Mouse (Mus musculus): ENCODE measurements around the gene Olfr820. TPM values are rescaled to one million over a fixed set of nuclear protein-coding genes. Genes with fewer than 3 reads are reported as not detected.
"Not testable (repeated sequence)": the region's sequence is repeated elsewhere in the genome, so short reads cannot be mapped to it uniquely, and the experiment has no call there.

Gene Olfr820
- not detected in 2 replicates for polyA plus RNA-seq (2014; fragmentation: Nextera tagmentation; extraction: Ambion mirVana)

GRCm38 (mm10) chr10:130012321-130012720 lies at the start of gene Olfr820:
Gene Olfr820, plus strand, starts transcription at chr10:130012621.
- no peak for ATAC-seq (ENCODE audit: low read depth)
- H3K27ac ChIP-seq (ENCODE audit: low read depth, low read length): no peak within 1 kb of the TSS
- no peak within 1 kb of the TSS for H3K9ac ChIP-seq (replicated peaks; ENCODE audit: low read depth, low read length)
- no peaks in the 10 kb centered on the region for H3K27me3 ChIP-seq (ENCODE audit: control insufficient read depth, insufficient read depth, low read length)
- no peak within 1 kb of the TSS for H3K4me3 ChIP-seq (ENCODE audit: low read depth, low read length)
- H3K36me3 ChIP-seq (ENCODE audit: control insufficient read depth, insufficient read depth, low read length): no peaks in the 10 kb centered on the region
- no peaks in the 10 kb centered on the region for H3K9me3 ChIP-seq (ENCODE audit: control insufficient read depth, low read length)
- H3K4me2 ChIP-seq (ENCODE audit: low read depth, low read length): no peak within 1 kb of the TSS
- no peaks in the 10 kb centered on the region for H3K4me1 ChIP-seq (ENCODE audit: control insufficient read depth, insufficient read depth, low read length)

DNA sequence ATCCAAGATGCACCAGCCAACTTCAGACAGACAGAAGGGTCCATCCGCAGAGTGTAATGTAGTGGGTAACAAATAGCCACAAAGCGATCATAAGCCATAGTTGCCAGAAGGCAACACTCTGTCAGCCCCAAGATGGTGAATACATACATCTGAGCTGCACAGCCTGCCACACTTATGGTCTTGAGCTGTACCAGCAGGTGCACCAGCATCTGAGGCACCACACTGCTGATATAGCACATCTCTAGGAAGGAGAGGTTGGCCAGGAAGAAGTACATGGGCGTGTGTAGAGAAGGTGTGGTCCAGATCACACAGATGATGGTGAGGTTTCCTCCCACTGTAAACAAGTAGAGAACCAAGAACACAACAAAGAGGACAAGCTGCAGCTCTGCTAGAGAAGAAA lies 46.2 kb upstream of the Olfr820 start:
- H3K9me3 ChIP-seq (ENCODE audit: control insufficient read depth, low read length); H3K4me1 ChIP-seq (ENCODE audit: control insufficient read depth, insufficient read depth, low read length); H3K4me2 ChIP-seq (ENCODE audit: low read depth, low read length); H3K27ac ChIP-seq (ENCODE audit: low read depth, low read length); ATAC-seq (ENCODE audit: low read depth); H3K9ac ChIP-seq (replicated peaks; ENCODE audit: low read depth, low read length); H3K36me3 ChIP-seq (ENCODE audit: control insufficient read depth, insufficient read depth, low read length); H3K4me3 ChIP-seq (ENCODE audit: low read depth, low read length); H3K27me3 ChIP-seq (ENCODE audit: control insufficient read depth, insufficient read depth, low read length): not testable (repeated sequence)
- WGBS: 93% methylated on average over 2 of the region's 3 CpGs

- ATAC-seq (ENCODE audit: low read depth); H3K9me3 ChIP-seq (ENCODE audit: control insufficient read depth, low read length); H3K27me3 ChIP-seq (ENCODE audit: control insufficient read depth, insufficient read depth, low read length); H3K4me2 ChIP-seq (ENCODE audit: low read depth, low read length); H3K9ac ChIP-seq (replicated peaks; ENCODE audit: low read depth, low read length); H3K27ac ChIP-seq (ENCODE audit: low read depth, low read length); H3K4me3 ChIP-seq (ENCODE audit: low read depth, low read length); H3K4me1 ChIP-seq (ENCODE audit: control insufficient read depth, insufficient read depth, low read length); H3K36me3 ChIP-seq (ENCODE audit: control insufficient read depth, insufficient read depth, low read length): not testable (repeated sequence)
- WGBS: 80% methylated on average over 2 of the region's 2 CpGs
These were observed 45.3 kb upstream of the Olfr820 start, which contains the start of gene Olfr819 for GRCm38 (mm10) chr10:129967166-129967565. Gene Olfr819, minus strand, starts transcription at chr10:129967266.

DNA sequence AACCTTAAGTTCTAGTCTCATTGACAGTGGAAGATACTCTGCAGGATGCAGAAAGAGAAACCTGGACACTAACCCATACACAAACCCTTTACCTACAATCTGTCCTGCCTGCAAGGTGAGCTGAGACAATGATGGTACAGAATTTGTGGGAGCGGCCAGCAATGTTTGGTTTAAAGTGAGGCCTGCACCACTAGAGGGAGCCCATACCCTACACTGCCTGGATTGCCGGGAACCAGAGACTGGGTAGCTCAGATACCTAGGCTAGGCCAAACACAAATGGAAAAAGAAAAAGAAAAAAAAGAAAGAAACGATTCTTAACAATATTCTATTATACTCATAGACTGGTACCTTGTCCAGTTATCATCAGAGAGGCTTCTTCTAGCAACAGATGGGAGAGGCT lies 39.4 kb upstream of the Olfr820 start:
- H3K9ac ChIP-seq (replicated peaks; ENCODE audit: low read depth, low read length); H3K4me2 ChIP-seq (ENCODE audit: low read depth, low read length); ATAC-seq (ENCODE audit: low read depth); H3K4me3 ChIP-seq (ENCODE audit: low read depth, low read length); H3K36me3 ChIP-seq (ENCODE audit: control insufficient read depth, insufficient read depth, low read length); H3K27me3 ChIP-seq (ENCODE audit: control insufficient read depth, insufficient read depth, low read length); H3K27ac ChIP-seq (ENCODE audit: low read depth, low read length); H3K9me3 ChIP-seq (ENCODE audit: control insufficient read depth, low read length); H3K4me1 ChIP-seq (ENCODE audit: control insufficient read depth, insufficient read depth, low read length): not testable (repeated sequence)
- WGBS: no CpG with 5 or more reads among the region's 3 CpGs

GRCm38 (mm10) chr10:129976040-129976439 lies 36.4 kb upstream of the Olfr820 start, which contains the start of gene Olfr247:
Gene Olfr247, minus strand, starts transcription at chr10:129976140.
- H3K27ac ChIP-seq (ENCODE audit: low read depth, low read length); H3K4me1 ChIP-seq (ENCODE audit: control insufficient read depth, insufficient read depth, low read length); H3K4me2 ChIP-seq (ENCODE audit: low read depth, low read length); ATAC-seq (ENCODE audit: low read depth); H3K36me3 ChIP-seq (ENCODE audit: control insufficient read depth, insufficient read depth, low read length); H3K9me3 ChIP-seq (ENCODE audit: control insufficient read depth, low read length); H3K4me3 ChIP-seq (ENCODE audit: low read depth, low read length); H3K9ac ChIP-seq (replicated peaks; ENCODE audit: low read depth, low read length); H3K27me3 ChIP-seq (ENCODE audit: control insufficient read depth, insufficient read depth, low read length): not testable (repeated sequence)
- WGBS: no CpG with 5 or more reads among the region's 2 CpGs

DNA sequence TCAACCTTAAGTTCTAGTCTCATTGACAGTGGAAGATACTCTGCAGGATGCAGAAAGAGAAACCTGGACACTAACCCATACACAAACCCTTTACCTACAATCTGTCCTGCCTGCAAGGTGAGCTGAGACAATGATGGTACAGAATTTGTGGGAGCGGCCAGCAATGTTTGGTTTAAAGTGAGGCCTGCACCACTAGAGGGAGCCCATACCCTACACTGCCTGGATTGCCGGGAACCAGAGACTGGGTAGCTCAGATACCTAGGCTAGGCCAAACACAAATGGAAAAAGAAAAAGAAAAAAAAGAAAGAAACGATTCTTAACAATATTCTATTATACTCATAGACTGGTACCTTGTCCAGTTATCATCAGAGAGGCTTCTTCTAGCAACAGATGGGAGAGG lies 30.6 kb upstream of the Olfr820 start:
- H3K9me3 ChIP-seq (ENCODE audit: control insufficient read depth, low read length); H3K27me3 ChIP-seq (ENCODE audit: control insufficient read depth, insufficient read depth, low read length); H3K4me1 ChIP-seq (ENCODE audit: control insufficient read depth, insufficient read depth, low read length); H3K4me2 ChIP-seq (ENCODE audit: low read depth, low read length); H3K36me3 ChIP-seq (ENCODE audit: control insufficient read depth, insufficient read depth, low read length); H3K27ac ChIP-seq (ENCODE audit: low read depth, low read length); H3K9ac ChIP-seq (replicated peaks; ENCODE audit: low read depth, low read length); H3K4me3 ChIP-seq (ENCODE audit: low read depth, low read length); ATAC-seq (ENCODE audit: low read depth): not testable (repeated sequence)
- WGBS: no CpG with 5 or more reads among the region's 3 CpGs

DNA sequence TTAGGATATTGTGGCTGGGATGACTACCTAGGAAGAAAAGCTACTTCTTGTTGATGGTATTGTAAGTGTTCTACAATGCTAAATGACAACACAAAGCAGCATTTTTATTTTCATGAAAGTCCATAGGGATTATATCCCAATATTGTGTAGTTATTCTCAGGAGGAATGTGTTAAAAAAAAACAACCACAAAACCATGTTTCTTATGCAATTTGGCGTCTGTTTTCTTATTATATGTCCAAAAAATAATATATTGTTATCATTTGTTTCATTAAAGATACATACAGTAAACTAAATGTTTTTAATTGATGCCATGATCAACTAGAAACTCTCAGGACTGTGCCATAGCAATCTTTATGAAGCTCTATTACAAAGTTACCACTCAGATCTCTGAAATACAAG lies 27.5 kb upstream of the Olfr820 start, which contains the start of gene Gm10310:
Gene Gm10310, minus strand, starts transcription at position 101 of the 400 bp plus-strand sequence.
- H3K4me3 ChIP-seq (ENCODE audit: low read depth, low read length); H3K4me1 ChIP-seq (ENCODE audit: control insufficient read depth, insufficient read depth, low read length); H3K4me2 ChIP-seq (ENCODE audit: low read depth, low read length); H3K9me3 ChIP-seq (ENCODE audit: control insufficient read depth, low read length); ATAC-seq (ENCODE audit: low read depth); H3K27ac ChIP-seq (ENCODE audit: low read depth, low read length); H3K36me3 ChIP-seq (ENCODE audit: control insufficient read depth, insufficient read depth, low read length); H3K27me3 ChIP-seq (ENCODE audit: control insufficient read depth, insufficient read depth, low read length); H3K9ac ChIP-seq (replicated peaks; ENCODE audit: low read depth, low read length): not testable (repeated sequence)
- no CpG with 5 or more reads among the region's 1 CpGs for WGBS

GRCm38 (mm10) chr10:130004104-130004503 lies 8.3 kb upstream of the Olfr820 start:
- not testable (repeated sequence) for H3K9me3 ChIP-seq (ENCODE audit: control insufficient read depth, low read length); H3K36me3 ChIP-seq (ENCODE audit: control insufficient read depth, insufficient read depth, low read length); H3K27me3 ChIP-seq (ENCODE audit: control insufficient read depth, insufficient read depth, low read length); ATAC-seq (ENCODE audit: low read depth); H3K9ac ChIP-seq (replicated peaks; ENCODE audit: low read depth, low read length); H3K27ac ChIP-seq (ENCODE audit: low read depth, low read length); H3K4me1 ChIP-seq (ENCODE audit: control insufficient read depth, insufficient read depth, low read length); H3K4me3 ChIP-seq (ENCODE audit: low read depth, low read length); H3K4me2 ChIP-seq (ENCODE audit: low read depth, low read length)
- WGBS: 86% methylated on average over 4 of the region's 4 CpGs

DNA sequence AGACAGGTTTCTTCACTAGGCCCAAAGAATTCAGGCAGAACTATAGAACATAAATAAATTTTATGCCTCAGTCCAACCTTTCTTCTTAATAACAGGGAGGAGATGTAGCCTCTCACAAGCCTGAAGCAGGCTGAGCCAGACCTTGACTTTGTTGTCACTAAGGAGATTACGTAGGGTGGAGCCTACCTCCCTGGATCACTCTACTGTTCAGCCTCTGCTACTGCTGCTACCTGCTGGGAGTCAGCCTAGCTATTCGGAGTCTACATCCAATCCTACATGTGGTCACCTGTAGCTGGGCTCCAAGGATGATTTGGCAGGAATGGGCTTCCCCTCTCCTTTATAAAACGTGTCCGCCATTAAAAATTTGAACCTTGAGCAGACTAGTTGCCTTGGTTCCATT lies 7.1 kb upstream of the Olfr820 start:
- 89% methylated on average over 4 of the region's 4 CpGs for WGBS
- ATAC-seq (ENCODE audit: low read depth); H3K4me3 ChIP-seq (ENCODE audit: low read depth, low read length); H3K27me3 ChIP-seq (ENCODE audit: control insufficient read depth, insufficient read depth, low read length); H3K9ac ChIP-seq (replicated peaks; ENCODE audit: low read depth, low read length); H3K4me1 ChIP-seq (ENCODE audit: control insufficient read depth, insufficient read depth, low read length); H3K36me3 ChIP-seq (ENCODE audit: control insufficient read depth, insufficient read depth, low read length); H3K9me3 ChIP-seq (ENCODE audit: control insufficient read depth, low read length); H3K27ac ChIP-seq (ENCODE audit: low read depth, low read length); H3K4me2 ChIP-seq (ENCODE audit: low read depth, low read length): not testable (repeated sequence)

DNA sequence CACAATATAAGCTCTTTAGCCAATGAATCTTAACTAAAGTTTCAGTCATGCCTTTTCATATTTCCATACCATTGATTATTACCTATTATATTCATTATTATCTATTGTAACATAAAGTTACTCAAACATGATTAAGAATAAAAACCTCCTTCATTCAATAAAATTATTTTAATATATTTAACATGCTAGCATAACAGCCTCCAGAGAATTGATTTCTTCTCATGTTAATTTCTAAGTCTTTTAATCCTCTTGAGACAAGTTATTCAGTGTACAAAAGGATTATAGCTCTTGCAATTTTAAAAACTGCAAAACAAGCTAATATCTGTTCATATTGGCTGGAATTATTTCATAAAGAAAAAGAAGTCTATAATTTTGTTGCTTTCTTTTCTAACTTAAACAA lies 17.6 kb downstream of the Olfr820 start, which contains the start of gene Olfr821:
Gene Olfr821, plus strand, starts transcription at position 301 of the 400 bp plus-strand sequence.
- Histone ChIP-seq H3K27me3 (ENCODE audit: control insufficient read depth, insufficient read depth, low read length) (no peaks in the 10 kb centered on the region), H3K9ac (replicated peaks; ENCODE audit: low read depth, low read length) (no peak within 1 kb of the TSS), H3K4me2 (ENCODE audit: low read depth, low read length) (no peak within 1 kb of the TSS), H3K9me3 (ENCODE audit: control insufficient read depth, low read length) (no peaks in the 10 kb centered on the region), H3K27ac (ENCODE audit: low read depth, low read length) (no peak within 1 kb of the TSS), H3K4me3 (ENCODE audit: low read depth, low read length) (no peak within 1 kb of the TSS), H3K36me3 (ENCODE audit: control insufficient read depth, insufficient read depth, low read length) (no peaks in the 10 kb centered on the region), H3K4me1 (ENCODE audit: control insufficient read depth, insufficient read depth, low read length) (no peaks in the 10 kb centered on the region)
- no peak for ATAC-seq (ENCODE audit: low read depth)
